Mouse (Mus musculus): Measurements from ENCODE around the gene Gm8220. TPM values are rescaled to one million over a fixed set of nuclear protein-coding genes. Genes with fewer than 3 reads are reported as not detected.
"Not testable (repeated sequence)": the region's sequence is repeated elsewhere in the genome, so short reads cannot be mapped to it uniquely, and the experiment has no call there.

Gene Gm8220
- not detected for total RNA-seq (2021)

DNA sequence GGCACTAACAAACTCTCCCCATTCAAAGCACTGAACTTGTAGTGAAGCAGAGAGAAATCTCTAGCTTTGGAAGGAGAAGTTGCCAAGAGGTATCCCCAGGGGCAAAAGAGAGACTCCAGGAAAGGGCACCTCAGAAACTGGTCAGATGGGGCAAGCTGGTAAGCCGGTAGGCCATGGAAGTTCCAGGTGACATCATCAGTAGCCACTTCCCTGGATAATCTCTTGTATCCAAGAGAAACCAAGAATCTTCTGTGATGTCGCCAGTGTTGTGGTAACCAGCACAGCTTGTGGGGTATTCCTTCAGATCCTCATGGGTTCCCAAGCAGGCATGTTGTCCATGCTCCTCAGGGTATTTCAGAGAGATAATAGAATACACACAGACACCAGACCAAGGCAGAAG lies at the start of gene Gm8220:
Gm8220 (plus strand) TSS at position 301 of the 400 bp plus-strand sequence.
- DNase-seq = not testable (repeated sequence)

GRCm38 (mm10) chr14:44248039-44248438 lies 37.3 kb upstream of the Gm8220 start:
- no peak for DNase-seq

DNA sequence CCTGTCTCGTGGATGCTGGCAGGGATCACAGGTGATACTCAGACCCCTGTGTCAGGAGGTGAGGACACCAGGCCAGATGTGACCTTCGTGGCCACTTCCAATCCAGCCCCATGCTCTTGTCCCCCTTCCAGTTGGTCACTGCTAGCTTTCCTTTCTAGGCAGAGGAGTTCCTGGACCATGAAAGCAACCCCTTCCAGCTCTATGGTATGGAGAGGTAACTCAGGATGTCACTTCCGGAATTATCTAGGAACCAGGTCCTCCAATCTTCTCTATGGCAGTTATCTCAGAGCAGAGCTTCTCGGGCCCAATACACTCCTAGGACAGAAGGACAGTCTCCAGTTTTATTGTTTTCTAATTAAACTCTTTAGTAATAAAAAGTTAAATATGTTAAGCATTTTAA lies 26.7 kb downstream of the Gm8220 start:
- DNase-seq = not testable (repeated sequence)

GRCm38 (mm10) chr14:44338484-44338883 lies 53.1 kb downstream of the Gm8220 start, which contains the start of gene Gm5930:
Gene Gm5930 (minus strand): TSS chr14:44338584.
- DNase-seq = not testable (repeated sequence)

Other genes with a start within 250 kb of the Gm8220 start
- not detected for gene Ear2, start 182.9 kb upstream of the Gm8220 start, total RNA-seq (2021)
- not detected for gene Gm3327, start 161.7 kb upstream of the Gm8220 start, total RNA-seq (2021)
- gene Gm8212, start 87.9 kb upstream of the Gm8220 start, total RNA-seq (2021) = not detected
- gene 4930503E14Rik, start 72.3 kb upstream of the Gm8220 start, total RNA-seq (2021) = not detected
- gene Gm5930, start 53.0 kb downstream of the Gm8220 start, total RNA-seq (2021) = not detected
- gene Gm8229, start 79.8 kb downstream of the Gm8220 start, total RNA-seq (2021) = not detected
- not detected for gene Gm3371, start 125.1 kb downstream of the Gm8220 start, total RNA-seq (2021)
- gene Gm8232, start 148.1 kb downstream of the Gm8220 start, total RNA-seq (2021) = not detected
- not detected for gene BC061237, start 206.9 kb downstream of the Gm8220 start, total RNA-seq (2021)
- gene Gm17093, start 232.7 kb downstream of the Gm8220 start, total RNA-seq (2021) = not detected

Data from layer of hippocampus, postnatal 36 days (tissue).